ENCODE assay signal across 26 mouse cellular contexts in the genomic region with DNA sequence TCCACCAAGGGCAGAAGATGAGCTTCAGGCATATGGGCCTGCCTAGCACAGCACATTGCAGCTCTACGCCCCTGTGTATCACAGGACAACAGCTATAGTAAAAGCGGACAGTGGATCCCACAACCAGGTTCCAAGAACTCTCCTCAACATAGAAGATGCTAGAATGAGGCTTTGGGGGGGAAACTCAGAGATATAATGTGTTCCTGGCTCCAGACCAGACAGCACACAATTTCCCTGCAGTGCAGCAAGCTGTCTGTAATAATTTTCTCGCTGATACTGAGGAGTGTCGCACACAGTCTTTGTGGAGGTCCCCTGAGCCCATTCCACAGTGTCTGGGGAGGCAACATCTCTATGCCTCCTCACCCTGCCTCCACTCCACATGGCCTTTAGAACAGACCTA.
DNase-seq lines count a peak whose midpoint lies in the region; ATAC-seq lines count a peak whose summit lies in the region.
"Had no signal": no experiment of that assay in that cellular context is flagged by ENCODE, and none has a peak within 500 bp of the region (broad histone marks: within the 10 kb centered on the region; RNA-seq: fewer than 3 reads in every experiment).

No protein-coding gene starts in this region.

- DNase-seq in cerebellum, adult 11-12 months = peak; percentile 67
- DNase-seq in cerebellum, postnatal 4 days (ENCODE audit: low spot score in 2 of 2) = no peak
- peak; percentile 26 for DNase-seq in layer of hippocampus, adult 9-11 months
- no peak for DNase-seq in layer of hippocampus, postnatal 36 days
- no peak for DNase-seq in right cerebral cortex, postnatal 14 days
- DNase-seq: adrenal gland, adult 2 months; adrenal gland, postnatal 36 days; gastrocnemius, postnatal 14 days; heart, postnatal 4 days; kidney, adult 18-20 months; kidney, postnatal 25 days; liver, embryonic 13.5 days; lung, adult 18-20 months; lung, postnatal 14 days; midbrain, embryonic 14.5 days; right cerebral cortex, postnatal 25 days had no signal

- no peak overlapping the region for H3K4me2 ChIP-seq in hindbrain, embryonic 13.5 days
- H3K4me2 ChIP-seq in hindbrain, embryonic 16.5 days (ENCODE audit: low read length) = no peak overlapping the region
- H3K4me2 ChIP-seq: forebrain, embryonic 13.5 days; kidney, embryonic 15.5 days; limb, embryonic 15.5 days; liver, embryonic 13.5 days; stomach, embryonic 15.5 days had no signal

- peak overlapping the region; percentile 79 for H3K27ac ChIP-seq in hindbrain, embryonic 13.5 days
- H3K27ac ChIP-seq in hindbrain, embryonic 16.5 days (ENCODE audit: low read depth, low read length) = no peak overlapping the region
- H3K27ac ChIP-seq: forebrain, embryonic 13.5 days; limb, embryonic 10.5 days; limb, embryonic 15.5 days; liver, embryonic 13.5 days; stomach, embryonic 15.5 days had no signal

- H3K4me1 ChIP-seq in hindbrain, embryonic 13.5 days (replicated peaks) = peaks cover 53% of the 10 kb centered on the region
- H3K4me1 ChIP-seq in hindbrain, embryonic 16.5 days (ENCODE audit: control insufficient read depth, insufficient read depth, low read depth, low read length) = peaks cover 28% of the 10 kb centered on the region
- H3K4me1 ChIP-seq: stomach, embryonic 15.5 days had no signal

- no peaks in the 10 kb centered on the region for H3K36me3 ChIP-seq in hindbrain, embryonic 13.5 days
- no peaks in the 10 kb centered on the region for H3K36me3 ChIP-seq in hindbrain, embryonic 16.5 days (ENCODE audit: control insufficient read depth, insufficient read depth, low read length)
- H3K36me3 ChIP-seq: kidney, embryonic 15.5 days; limb, embryonic 10.5 days; limb, embryonic 15.5 days; liver, embryonic 13.5 days; stomach, embryonic 15.5 days had no signal

- 70% methylated on average over 4 of the region's 4 CpGs for WGBS in hindbrain, embryonic 13.5 days
- 72% methylated on average over 4 of the region's 4 CpGs for WGBS in hindbrain, embryonic 16.5 days

- H3K9ac ChIP-seq in hindbrain, embryonic 13.5 days = no peak overlapping the region
- H3K9ac ChIP-seq in hindbrain, embryonic 16.5 days (ENCODE audit: low read depth, low read length) = no peak overlapping the region
- H3K9ac ChIP-seq: forebrain, embryonic 13.5 days; kidney, embryonic 15.5 days; limb, embryonic 15.5 days; liver, embryonic 13.5 days; stomach, embryonic 15.5 days had no signal

- no peak for ATAC-seq in hindbrain, embryonic 13.5 days (ENCODE audit: low FRiP score)
- no peak for ATAC-seq in hindbrain, embryonic 16.5 days
- ATAC-seq: activated CD4-positive, CD25-positive, alpha-beta regulatory T cell, adult 4 months; forebrain, embryonic 13.5 days had no signal

- no peak overlapping the region for H3K4me3 ChIP-seq in hindbrain, embryonic 13.5 days
- H3K4me3 ChIP-seq in hindbrain, embryonic 16.5 days (ENCODE audit: low read length) = no peak overlapping the region
- H3K4me3 ChIP-seq: forebrain, embryonic 13.5 days; heart, embryonic 10.5 days; kidney, embryonic 15.5 days; limb, embryonic 10.5 days; limb, embryonic 15.5 days; liver, embryonic 13.5 days; stomach, embryonic 15.5 days had no signal

- no peaks in the 10 kb centered on the region for H3K9me3 ChIP-seq in hindbrain, embryonic 13.5 days
- no peaks in the 10 kb centered on the region for H3K9me3 ChIP-seq in hindbrain, embryonic 16.5 days (ENCODE audit: control insufficient read depth, low read length)
- H3K9me3 ChIP-seq: forebrain, embryonic 13.5 days; heart, embryonic 10.5 days; kidney, embryonic 15.5 days; limb, embryonic 10.5 days; limb, embryonic 15.5 days; liver, embryonic 13.5 days; stomach, embryonic 15.5 days had no signal

- H3K27me3 ChIP-seq in hindbrain, embryonic 13.5 days = no peaks in the 10 kb centered on the region
- no peaks in the 10 kb centered on the region for H3K27me3 ChIP-seq in hindbrain, embryonic 16.5 days (replicated peaks; ENCODE audit: control insufficient read depth, insufficient read depth, low read length)
- H3K27me3 ChIP-seq: CH12.LX; forebrain, embryonic 13.5 days; kidney, embryonic 15.5 days; limb, embryonic 15.5 days; liver, embryonic 13.5 days; stomach, embryonic 15.5 days had no signal

Comparison
In these comparisons a context has a peak if more than half of its experiments do, and no peak if none do; other contexts are left out.
1. DNase-seq: peak in cerebellum, adult 11-12 months (single experiment) and layer of hippocampus, adult 9-11 months (single experiment); none in cerebellum, postnatal 4 days (0 of 2), layer of hippocampus, postnatal 36 days (0 of 2) and right cerebral cortex, postnatal 14 days (single experiment).